Mouse (Mus musculus) splenic B cell, adult 2 months (primary cell): ENCODE measurements at regions not wholly inside any gene's neighbourhood (a gene's known extent, or its start where the extent isn't known, plus 50 kb on each side); places are given as distances from the start of the nearest gene placed in this dataset.
"Not testable (repeated sequence)": the region's sequence is repeated elsewhere in the genome, so short reads cannot be mapped to it uniquely, and the experiment has no call there.

Experiments used
- DNase-seq: peaks from one replicate; pipeline ENCODE4 v3.0.0-alpha.2; 2011; ENCODE audit warnings: low read depth, low spot score
- H3K27me3 ChIP-seq: 2 replicates; pipeline ENCODE4 v1.6.1; 2012; ENCODE audit warnings: mild to moderate bottlenecking, low read length, moderate library complexity, mixed read lengths; ENCODE audit not compliant: control insufficient read depth, poor library complexity, insufficient read depth, severe bottlenecking
- H3K36me3 ChIP-seq: 2 replicates; pipeline ENCODE4 v1.6.1; 2012; ENCODE audit warnings: mild to moderate bottlenecking, low read length, moderate library complexity, mixed read lengths; ENCODE audit not compliant: control insufficient read depth, poor library complexity, insufficient read depth, severe bottlenecking

DNA sequence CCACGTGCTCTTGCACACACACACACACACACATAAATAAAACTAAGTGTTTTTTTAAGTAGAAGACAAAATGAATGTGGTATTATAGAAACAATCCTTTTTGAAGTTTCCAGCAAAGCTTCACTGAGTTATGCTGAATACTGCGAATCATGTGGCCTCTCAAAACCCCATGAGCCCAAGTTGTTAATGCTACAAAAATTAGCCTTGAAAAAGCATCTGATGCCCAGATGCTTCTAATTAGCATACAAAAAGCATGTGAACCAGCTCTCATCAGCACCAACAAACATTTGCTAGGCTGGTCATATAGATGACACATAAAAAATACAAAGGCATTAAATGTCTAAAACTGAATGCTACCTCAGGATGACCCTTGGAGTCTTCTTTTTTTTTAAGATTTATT, 181.2 kb upstream of the Tsc22d2 start:
- no peaks in the 10 kb centered on the region for H3K36me3 ChIP-seq
- no peak for DNase-seq

DNA sequence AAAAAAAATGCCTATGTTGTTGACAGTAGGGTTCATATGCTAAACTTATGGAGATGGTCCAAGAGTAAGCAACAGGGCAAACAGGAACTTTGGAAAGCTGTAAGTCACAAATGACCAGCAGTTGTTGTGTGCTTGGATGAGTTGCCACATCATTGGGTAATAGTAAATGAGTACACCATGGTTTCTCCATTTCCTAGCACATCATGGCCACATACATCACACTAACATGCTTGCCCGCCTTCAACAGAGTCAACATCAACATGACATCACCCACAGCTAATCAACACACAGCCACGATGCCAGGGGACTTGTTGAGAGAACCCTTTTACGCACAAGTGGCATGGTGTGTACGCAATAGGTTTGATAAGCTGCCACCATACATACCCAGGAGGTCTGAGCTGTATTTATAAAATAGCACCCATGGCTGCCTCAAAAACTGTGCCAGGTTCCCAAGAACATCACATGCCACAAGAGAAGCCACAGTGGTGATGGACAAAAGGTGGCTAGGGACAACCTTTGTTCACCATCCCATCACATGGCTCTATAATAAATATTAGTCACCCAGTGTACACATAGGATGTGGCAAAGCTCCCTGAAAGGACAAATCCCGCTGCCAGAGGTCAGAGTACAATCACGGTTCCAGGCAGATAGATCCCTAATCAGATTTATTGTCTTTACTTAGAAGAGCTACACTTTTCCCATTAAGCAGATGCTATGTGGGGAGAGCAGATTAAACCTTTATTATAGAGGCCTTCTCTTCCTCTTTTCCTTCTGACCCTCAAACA, 179.5 kb upstream of the Tsc22d2 start:
- Histone ChIP-seq H3K36me3 (no peaks in the 10 kb centered on the region), H3K27me3 (no peaks in the 10 kb centered on the region)
- no peak for DNase-seq

More for the DNA sequence above, 181.2 kb upstream of the Tsc22d2 start:
- H3K27me3 ChIP-seq = no peaks in the 10 kb centered on the region

DNA sequence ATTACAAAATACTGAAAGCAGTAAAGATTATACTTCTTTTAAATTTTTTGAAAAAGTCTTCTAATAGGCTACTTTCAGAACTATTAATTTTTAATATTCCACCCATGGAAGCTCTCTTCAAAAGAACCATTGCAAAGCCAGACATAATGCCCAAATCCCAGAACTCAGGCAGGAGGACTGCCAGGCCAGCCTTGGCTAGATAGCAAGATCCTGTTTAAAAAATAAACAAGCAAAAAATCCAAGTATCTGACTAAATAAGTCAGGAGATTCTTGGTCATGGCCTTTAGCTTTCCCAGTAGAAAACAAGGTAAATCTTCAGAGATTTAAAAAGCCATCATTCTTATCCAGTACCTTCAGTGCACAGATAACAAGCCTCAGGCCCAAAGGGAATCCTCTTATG, 176.4 kb upstream of the Tsc22d2 start:
- DNase-seq = no peak
- H3K27me3 ChIP-seq = no peaks in the 10 kb centered on the region

DNA sequence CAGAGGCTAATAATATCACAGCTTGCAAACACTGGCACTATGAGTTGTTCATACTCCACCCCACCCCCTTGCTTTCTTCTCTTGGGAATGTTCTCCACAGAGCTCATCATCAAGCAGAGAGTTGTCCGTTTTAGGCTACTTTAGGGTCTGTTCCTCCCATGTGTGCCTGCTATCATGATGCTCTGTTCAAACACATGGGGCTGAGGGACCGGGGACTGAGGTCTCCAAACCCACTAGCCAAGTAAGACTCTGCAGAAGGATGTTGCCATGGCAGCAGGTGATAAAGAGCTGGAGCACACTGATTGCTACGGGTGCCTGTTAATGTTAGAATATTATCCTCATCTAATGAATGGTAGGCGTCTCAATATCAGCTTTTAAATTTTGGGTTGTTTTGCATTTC, 173.7 kb upstream of the Tsc22d2 start:
- no peak for DNase-seq
- Histone ChIP-seq H3K27me3 (no peaks in the 10 kb centered on the region), H3K36me3 (no peaks in the 10 kb centered on the region)

More for the DNA sequence above, 176.4 kb upstream of the Tsc22d2 start:
- no peaks in the 10 kb centered on the region for H3K36me3 ChIP-seq

DNA sequence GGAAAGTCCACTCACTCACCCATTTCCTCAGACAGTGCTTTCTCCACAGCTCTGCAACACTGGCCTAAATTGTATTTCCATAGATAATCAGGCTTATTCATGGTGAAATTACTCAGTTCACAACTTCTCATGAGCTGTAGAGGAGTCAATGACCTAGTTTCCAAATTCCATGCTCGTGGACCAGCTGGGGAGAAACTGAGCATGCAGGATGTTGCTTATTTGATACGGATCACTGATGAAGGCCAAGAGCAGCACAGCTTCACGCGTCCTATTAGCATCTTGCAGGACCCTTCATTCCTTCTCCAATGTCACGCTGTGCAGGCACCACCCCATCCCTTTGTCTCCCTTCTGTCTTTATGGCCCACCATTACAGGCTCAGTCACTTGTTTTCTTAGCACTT, 169.2 kb upstream of the Tsc22d2 start:
- no peaks in the 10 kb centered on the region for H3K27me3 ChIP-seq
- DNase-seq = no peak

DNA sequence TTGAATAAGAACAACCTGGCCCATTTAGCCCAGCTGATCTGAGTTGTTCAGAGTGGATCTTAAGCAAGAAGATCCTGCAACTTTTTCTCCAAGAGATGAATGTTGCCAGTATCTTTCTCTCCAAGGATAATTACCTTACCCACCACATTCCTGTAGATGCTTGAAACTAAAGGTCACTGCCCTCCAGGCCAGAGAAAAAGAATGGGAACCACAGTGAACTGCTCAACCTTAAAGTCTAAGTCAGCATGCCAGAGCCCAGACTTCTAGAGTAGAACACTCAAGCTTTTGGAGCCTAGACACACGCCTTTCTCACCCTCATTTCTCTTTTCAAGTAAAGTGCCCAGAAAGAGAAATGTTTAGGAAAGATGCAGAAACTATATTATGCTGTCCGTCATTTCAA, 166.5 kb upstream of the Tsc22d2 start:
- H3K27me3 ChIP-seq = no peaks in the 10 kb centered on the region
- H3K36me3 ChIP-seq = no peaks in the 10 kb centered on the region
- DNase-seq = no peak

More for the DNA sequence above, 169.2 kb upstream of the Tsc22d2 start:
- H3K36me3 ChIP-seq = no peaks in the 10 kb centered on the region

DNA sequence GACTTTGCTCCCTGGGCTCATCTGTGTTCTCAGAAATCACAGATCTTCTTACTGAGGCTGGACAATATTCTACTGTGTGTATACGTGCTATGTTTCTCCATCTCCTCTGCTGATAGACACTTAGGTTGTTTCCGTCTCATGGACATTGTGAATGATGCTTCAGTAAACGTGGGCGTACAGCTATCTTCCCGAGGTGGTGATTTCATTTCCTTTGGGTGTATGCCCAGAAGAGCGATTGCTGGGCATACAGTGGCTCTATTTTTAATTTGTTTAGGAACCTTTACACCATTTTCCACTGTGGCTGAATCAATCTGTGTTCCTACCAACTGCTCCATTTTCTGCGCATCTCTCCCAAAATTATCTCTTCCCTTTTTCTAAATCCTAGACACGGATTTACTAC, 160.6 kb upstream of the Tsc22d2 start:
- DNase-seq = no peak
- Histone ChIP-seq H3K27me3 (no peaks in the 10 kb centered on the region), H3K36me3 (no peaks in the 10 kb centered on the region)

DNA sequence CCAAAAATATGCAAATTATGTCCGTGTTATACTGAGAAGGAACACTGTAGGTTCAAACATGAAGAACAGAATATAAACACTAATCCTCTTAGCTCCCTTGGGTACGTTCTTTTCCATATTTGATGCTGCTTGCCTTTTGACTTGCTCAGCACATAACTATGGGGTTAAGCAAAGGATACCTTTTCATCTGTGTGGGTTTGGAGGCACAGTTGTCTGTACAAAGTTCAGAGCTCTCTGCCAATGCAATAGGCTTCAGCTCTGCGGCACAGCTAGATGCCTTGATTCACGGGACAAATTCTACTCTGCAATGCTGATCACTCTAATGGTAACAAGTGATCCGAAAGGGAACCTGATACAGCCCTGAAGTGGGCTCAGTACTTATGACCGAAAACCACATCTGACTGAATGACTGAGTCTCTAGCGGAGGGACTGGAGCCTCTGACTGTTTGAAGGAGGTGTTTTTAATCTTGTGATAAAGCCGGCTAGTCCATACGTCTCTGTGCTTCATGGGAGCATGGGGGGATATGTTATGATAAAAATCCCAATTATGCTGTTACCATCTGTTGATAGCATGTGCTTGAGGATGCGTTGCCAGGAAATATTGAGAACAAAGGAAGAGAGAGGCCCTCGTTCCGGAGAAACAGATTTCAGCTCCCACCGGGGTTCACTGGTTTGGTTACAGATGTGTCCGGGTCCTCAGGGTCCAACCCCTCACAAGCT, 146.7 kb upstream of the Tsc22d2 start:
- Histone ChIP-seq H3K27me3 (no peaks in the 10 kb centered on the region; the same call in 1 of the 2 replicates), H3K36me3 (no peaks in the 10 kb centered on the region)
- no peak for DNase-seq

DNA sequence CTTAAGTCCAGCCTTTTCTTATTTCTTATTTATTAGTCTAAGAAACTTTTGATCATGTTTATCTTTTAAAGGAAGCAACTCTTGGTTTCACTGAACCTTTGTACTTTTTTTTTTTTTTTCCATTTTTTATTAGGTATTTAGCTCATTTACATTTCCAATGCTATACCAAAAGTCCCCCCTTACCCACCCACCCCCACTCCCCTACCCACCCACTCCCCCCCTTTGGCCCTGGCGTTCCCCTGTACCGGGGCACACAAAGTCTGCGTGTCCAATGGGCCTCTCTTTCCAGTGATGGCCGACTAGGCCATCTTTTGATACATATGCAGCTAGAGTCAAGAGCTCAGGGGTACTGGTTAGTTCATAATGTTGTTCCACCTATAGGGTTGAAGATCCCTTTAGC, 143.1 kb upstream of the Tsc22d2 start:
- not testable (repeated sequence) for H3K27me3 ChIP-seq, H3K36me3 ChIP-seq, DNase-seq

DNA sequence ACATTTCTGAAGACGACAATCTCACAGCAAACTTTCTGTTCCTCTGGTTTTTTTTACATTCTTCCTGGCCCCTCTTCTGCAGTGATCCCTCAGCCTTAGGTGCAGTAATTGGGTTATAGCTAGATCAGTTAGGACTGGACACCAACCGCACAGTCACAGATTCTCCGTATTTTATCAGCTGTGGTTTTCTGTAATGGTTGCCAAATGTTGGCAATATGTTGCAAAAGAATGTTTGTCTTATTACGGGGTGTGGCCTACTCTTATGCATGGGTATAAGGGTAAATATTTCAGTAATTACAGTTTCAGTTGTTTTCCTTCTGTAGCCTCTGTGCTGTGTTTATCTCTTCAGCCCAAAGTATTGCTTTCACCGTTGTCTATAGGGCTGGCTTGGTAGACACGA, 133.2 kb upstream of the Tsc22d2 start:
- no peaks in the 10 kb centered on the region for H3K27me3 ChIP-seq
- no peaks in the 10 kb centered on the region for H3K36me3 ChIP-seq
- no peak for DNase-seq

DNA sequence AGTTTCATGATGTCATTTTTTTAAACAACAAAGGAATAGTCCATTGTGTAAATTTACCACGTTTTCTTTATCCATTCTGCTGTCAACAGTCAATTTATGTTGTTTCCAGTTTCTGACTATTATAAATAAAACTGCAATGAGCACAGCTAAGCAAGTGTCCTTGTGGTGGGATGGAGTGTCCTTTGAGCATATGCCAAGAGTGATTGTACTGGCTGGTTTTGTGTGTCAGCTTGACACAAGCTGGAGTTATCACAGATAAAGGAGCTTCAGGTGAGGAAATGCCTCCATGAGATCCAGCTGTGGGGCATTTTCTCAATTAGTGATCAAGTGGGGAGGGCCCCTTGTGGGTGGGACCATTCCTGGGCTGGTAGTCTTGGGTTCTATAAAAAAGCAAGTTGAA, 130.1 kb upstream of the Tsc22d2 start:
- not testable (repeated sequence) for DNase-seq, H3K27me3 ChIP-seq, H3K36me3 ChIP-seq

DNA sequence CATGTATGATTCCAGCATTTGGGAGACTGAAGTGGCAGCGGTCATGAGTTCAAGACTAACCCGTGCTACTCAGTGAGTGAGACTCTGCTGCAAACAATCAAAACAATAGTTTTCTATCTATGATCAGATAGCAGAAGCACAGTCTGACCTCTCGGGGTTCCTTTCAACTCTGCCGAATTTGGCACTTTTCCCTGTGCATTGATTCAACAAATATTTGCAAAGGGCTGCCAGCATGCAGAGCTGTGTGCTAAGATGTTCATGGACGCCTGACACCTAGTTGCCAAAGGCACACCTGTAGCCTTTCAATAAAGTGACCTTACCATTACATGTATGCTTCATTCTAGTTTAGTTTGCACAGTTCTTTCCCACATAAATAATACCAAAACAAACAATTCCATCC, 118.7 kb upstream of the Tsc22d2 start:
- no peak for DNase-seq
- H3K27me3 ChIP-seq = peaks cover 2% of the 10 kb centered on the region; the same call in 1 of the 2 replicates
- H3K36me3 ChIP-seq = no peaks in the 10 kb centered on the region

DNA sequence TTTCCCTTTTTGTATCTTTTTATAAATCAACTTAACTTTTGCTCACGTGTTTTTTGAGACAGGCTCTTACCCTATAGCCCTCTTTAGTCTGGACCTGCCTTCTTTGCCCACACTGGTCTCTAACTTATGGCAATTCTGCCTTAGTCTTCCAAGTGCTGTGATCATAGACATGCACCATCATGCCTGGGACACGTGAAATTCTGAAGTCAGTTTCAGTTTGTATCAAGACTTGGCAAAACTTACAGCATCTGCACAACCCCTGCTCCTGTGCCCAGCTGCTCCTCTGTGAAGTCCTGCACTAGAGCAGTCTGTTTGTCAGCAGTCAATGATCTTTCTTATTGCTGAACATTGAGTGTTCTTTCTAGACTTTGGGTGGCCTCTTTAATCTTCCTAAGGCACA, 114.3 kb upstream of the Tsc22d2 start:
- no peak for DNase-seq
- H3K36me3 ChIP-seq = no peaks in the 10 kb centered on the region

DNA sequence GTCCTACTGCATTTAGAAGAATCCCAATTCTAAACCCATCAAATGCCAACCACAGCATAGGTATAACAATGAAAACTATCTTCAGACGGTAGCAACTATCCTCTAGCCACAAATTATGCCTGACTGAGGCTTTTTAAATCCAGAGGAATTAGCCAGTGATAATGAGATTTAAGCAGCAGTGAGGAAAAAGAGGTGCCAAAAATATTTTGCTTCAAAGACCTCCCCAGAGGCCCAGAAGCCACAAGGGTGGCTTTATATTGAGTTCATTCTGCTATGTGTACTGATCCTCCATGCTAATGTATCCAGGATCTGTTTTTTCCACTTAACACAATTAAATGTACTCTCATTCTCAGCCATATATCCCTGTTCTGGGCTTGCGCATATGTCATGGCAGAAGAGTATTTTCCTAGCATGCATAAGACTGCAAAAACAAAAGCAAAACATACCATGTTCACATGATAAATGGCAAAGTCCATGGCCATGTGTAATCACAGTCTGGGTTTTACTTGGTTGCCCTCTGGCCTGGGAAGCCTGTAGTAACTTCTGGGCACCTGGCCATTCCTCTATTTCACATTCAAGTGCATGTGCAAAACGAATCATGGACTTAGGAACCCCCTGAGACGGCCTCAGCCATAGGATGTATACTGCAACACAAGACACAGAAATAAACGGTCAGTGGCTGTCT, 113.6 kb upstream of the Tsc22d2 start:
- no peak for DNase-seq
- H3K27me3 ChIP-seq = no peaks in the 10 kb centered on the region
- H3K36me3 ChIP-seq = no peaks in the 10 kb centered on the region

More for the DNA sequence above, 114.3 kb upstream of the Tsc22d2 start:
- no peaks in the 10 kb centered on the region for H3K27me3 ChIP-seq

DNA sequence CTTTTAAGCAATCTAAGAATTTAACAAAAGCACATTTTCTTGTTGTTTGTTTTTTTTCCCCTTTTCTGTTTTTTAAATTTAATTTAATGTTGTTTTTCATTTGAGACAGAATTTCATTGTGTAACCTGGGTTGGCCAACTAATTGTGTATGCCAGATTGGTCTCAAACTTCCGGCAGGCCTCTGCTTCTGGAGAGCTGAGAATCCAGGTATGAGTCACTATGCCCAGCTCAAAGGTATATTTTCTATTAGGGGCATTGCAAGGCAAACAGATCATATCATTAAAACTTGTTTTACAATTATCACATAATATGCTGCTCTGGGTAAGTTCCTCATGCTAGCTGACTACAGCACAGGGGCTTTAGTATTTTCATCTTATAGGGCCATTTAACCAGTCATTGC, 112.2 kb upstream of the Tsc22d2 start:
- H3K27me3 ChIP-seq = no peaks in the 10 kb centered on the region
- no peak for DNase-seq
- H3K36me3 ChIP-seq = no peaks in the 10 kb centered on the region
